Comparison of ENCODE assay signal across 9 mouse cellular contexts in the genomic region with DNA sequence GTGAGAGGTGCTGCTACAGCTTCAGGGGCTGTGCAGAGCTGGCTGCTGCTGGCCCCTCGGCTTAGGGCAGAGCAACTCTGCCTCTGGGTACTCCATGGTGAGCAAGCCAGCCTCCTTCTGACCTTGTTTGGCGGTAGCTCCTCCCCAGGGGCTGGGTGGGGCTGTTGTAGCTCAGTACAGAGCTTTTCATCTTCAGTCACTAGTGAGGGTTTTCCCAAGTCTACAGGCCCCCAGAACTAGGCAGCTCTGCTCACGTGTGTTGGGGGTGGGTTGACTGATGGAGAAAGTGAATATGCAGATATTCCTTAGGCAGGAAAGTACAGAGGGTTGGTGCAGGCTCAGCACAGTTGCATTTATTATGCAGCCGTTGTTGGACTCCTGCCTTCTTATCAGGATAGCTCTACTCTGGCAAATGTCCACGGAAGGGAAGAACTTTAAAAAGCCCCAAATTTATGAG.
DNase-seq lines count a peak whose midpoint lies in the region; ATAC-seq lines count a peak whose summit lies in the region.
"Had no signal": no experiment of that assay in that cellular context is flagged by ENCODE, and none has a peak within 500 bp of the region (broad histone marks: within the 10 kb centered on the region; RNA-seq: fewer than 3 reads in every experiment).

No protein-coding gene starts in this region.

- H3K9me3 ChIP-seq in midbrain, embryonic 10.5 days (replicated peaks), result no peaks in the 10 kb centered on the region
- H3K9me3 ChIP-seq in midbrain, embryonic 16.5 days (replicated peaks; ENCODE audit: control insufficient read depth, low read length, poor library complexity, severe bottlenecking), result no peaks in the 10 kb centered on the region
- H3K9me3 ChIP-seq in limb, embryonic 13.5 days, result no peaks in the 10 kb centered on the region

- H3K4me1 ChIP-seq in midbrain, embryonic 10.5 days, result peaks cover 36% of the 10 kb centered on the region
- peaks cover 6% of the 10 kb centered on the region for H3K4me1 ChIP-seq in midbrain, embryonic 16.5 days (ENCODE audit: control insufficient read depth, insufficient read depth, low read length)
- H3K4me1 ChIP-seq in limb, embryonic 13.5 days, result peaks cover 84% of the 10 kb centered on the region

- no peak for DNase-seq in midbrain, embryonic 10.5 days (ENCODE audit: low spot score)
- peak; percentile 70 for DNase-seq in adrenal gland, postnatal 14 days
- DNase-seq in gastrocnemius, postnatal 10 days, result peak; percentile 54
- DNase-seq in cerebellum, postnatal 25 days, result no peak
- no peak for DNase-seq in left cerebral cortex, adult 9 months (ENCODE audit: low spot score in 2 of 2)

- H3K4me3 ChIP-seq in midbrain, embryonic 10.5 days, result no peak overlapping the region
- H3K4me3 ChIP-seq in midbrain, embryonic 16.5 days (ENCODE audit: low read depth, low read length), result no peak overlapping the region
- H3K4me3 ChIP-seq in limb, embryonic 13.5 days, result no peak overlapping the region
- H3K4me3 ChIP-seq: erythroblast, embryonic 14.5 days had no signal

- peak overlapping the region; percentile 61 for H3K27ac ChIP-seq in midbrain, embryonic 10.5 days (replicated peaks)
- H3K27ac ChIP-seq in midbrain, embryonic 16.5 days (ENCODE audit: low read length), result no peak overlapping the region
- peak overlapping the region; percentile 92 for H3K27ac ChIP-seq in limb, embryonic 13.5 days

- H3K36me3 ChIP-seq in midbrain, embryonic 10.5 days, result peaks cover 55% of the 10 kb centered on the region
- H3K36me3 ChIP-seq in midbrain, embryonic 16.5 days (ENCODE audit: control insufficient read depth, insufficient read depth, low read length), result no peaks in the 10 kb centered on the region
- peaks cover 43% of the 10 kb centered on the region for H3K36me3 ChIP-seq in limb, embryonic 13.5 days

- no peaks in the 10 kb centered on the region for H3K27me3 ChIP-seq in midbrain, embryonic 10.5 days (ENCODE audit: low read depth, poor library complexity, severe bottlenecking)
- no peaks in the 10 kb centered on the region for H3K27me3 ChIP-seq in midbrain, embryonic 16.5 days (ENCODE audit: control insufficient read depth, insufficient read depth, low read depth, low read length)
- H3K27me3 ChIP-seq in limb, embryonic 13.5 days, result no peaks in the 10 kb centered on the region

- H3K9ac ChIP-seq in midbrain, embryonic 16.5 days (ENCODE audit: low read depth, low read length), result no peak overlapping the region
- peak overlapping the region; percentile 43; the same call in 1 of the 2 replicates for H3K9ac ChIP-seq in limb, embryonic 13.5 days

- WGBS in midbrain, embryonic 10.5 days, result 58% methylated on average over 5 of the region's 5 CpGs
- 37% methylated on average over 5 of the region's 5 CpGs for WGBS in midbrain, embryonic 16.5 days
- 10% methylated on average over 5 of the region's 5 CpGs for WGBS in limb, embryonic 13.5 days

- ATAC-seq in midbrain, embryonic 16.5 days, result no peak
- ATAC-seq in limb, embryonic 13.5 days (ENCODE audit: low FRiP score, low read depth), result peak; percentile 75
- no peak for ATAC-seq in granulocyte monocyte progenitor cell, adult 5-6 weeks (replicated peaks; ENCODE audit: poor library complexity, severe bottlenecking)

- H3K4me2 ChIP-seq in midbrain, embryonic 16.5 days (ENCODE audit: low read length), result no peak overlapping the region
- H3K4me2 ChIP-seq in limb, embryonic 13.5 days (replicated peaks), result peak overlapping the region; percentile 41

Comparison
In these comparisons a context has a peak if more than half of its experiments do, and no peak if none do; other contexts are left out.
1. DNase-seq: peak in adrenal gland, postnatal 14 days (single experiment) and gastrocnemius, postnatal 10 days (single experiment); none in midbrain, embryonic 10.5 days (single experiment), cerebellum, postnatal 25 days (0 of 2) and left cerebral cortex, adult 9 months (0 of 2).